Mouse (Mus musculus) heart, postnatal 36 days (tissue): Measurements from ENCODE around the gene Art2b. TPM values are rescaled to one million over a fixed set of nuclear protein-coding genes. Genes with fewer than 3 reads are reported as not detected.

ENCODE experiments used
- total RNA-seq, 2 experiments: library from RNA; stranded (reverse); gene quantifications; 2 replicates each; pipeline ENCODE4 v1.2.3; 2021

Gene Art2b
- total RNA-seq, 2 experiments from 2014 or later = not detected

Other genes with a start within 250 kb of the Art2b start
- gene Arap1, start 237.5 kb downstream of the Art2b start, total RNA-seq = 10 to 100 TPM; 28.7 to 33.9 TPM
- not detected for gene Gm45837, start 174.7 kb downstream of the Art2b start, total RNA-seq
- 10 to 100 TPM; 51.8 to 74.3 TPM for gene Pde2a, start 163.9 kb downstream of the Art2b start, total RNA-seq
- gene Clpb, start 78.0 kb upstream of the Art2b start, total RNA-seq = 10 to 100 TPM; 71.6 to 81.0 TPM
- gene Phox2a, start 232.7 kb upstream of the Art2b start, total RNA-seq = under 1 TPM; 0.33 to 0.36 TPM